Mouse (Mus musculus) liver, postnatal 0 days (tissue): ENCODE measurements at regions not wholly inside any gene's neighbourhood (a gene's known extent, or its start where the extent isn't known, plus 50 kb on each side); places are given as distances from the start of the nearest gene placed in this dataset.

Experiments used
- CTCF ChIP-seq: sonication (generic); IDR thresholded peaks from 2 replicates; pipeline ENCODE4 v1.5.1; 2016; ENCODE audit warnings: antibody characterized with exemption, low read depth
- EP300 ChIP-seq: IDR thresholded peaks from 2 replicates; pipeline ENCODE4 v1.6.1; 2016; ENCODE audit warnings: antibody characterized with exemption, low read depth, mild to moderate bottlenecking

GRCm38 (mm10) chr9:94361011-94361410 is 176.9 kb downstream of the 1190002N15Rik start:
- TF ChIP-seq CTCF (no peak), EP300 (no peak)
